Mouse (Mus musculus) intestine, embryonic 15.5 days (tissue): ENCODE measurements around the gene Guk1. TPM values are rescaled to one million over a fixed set of nuclear protein-coding genes. Genes with fewer than 3 reads are reported as not detected.

Source experiments
- ATAC-seq: fragments of 200-750 bp; cut with Nextera tagmentation; 2 replicates; pipeline ENCODE4 v1.8.0; 2017; ENCODE audit warnings: moderate TSS enrichment, moderate library complexity
- H3K27ac ChIP-seq: fragments of 300-500 bp; sonication (generic); 2 replicates; pipeline ENCODE4 v1.5.1; 2015; ENCODE audit warnings: mild to moderate bottlenecking, inconsistent platforms
- H3K27me3 ChIP-seq: fragments of 300-500 bp; sonication (generic); replicated peaks from 2 replicates; pipeline ENCODE4 v1.6.1; 2015; ENCODE audit warnings: inconsistent platforms
- H3K36me3 ChIP-seq: fragments of 300-500 bp; sonication (generic); 2 replicates; pipeline ENCODE4 v1.6.1; 2015; ENCODE audit warnings: inconsistent platforms
- H3K4me1 ChIP-seq: fragments of 300-500 bp; sonication (generic); replicated peaks from 2 replicates; pipeline ENCODE4 v1.6.1; 2015; ENCODE audit warnings: inconsistent platforms
- H3K4me2 ChIP-seq: fragments of 300-500 bp; sonication (generic); replicated peaks from 2 replicates; pipeline ENCODE4 v1.6.1; 2015; ENCODE audit warnings: mild to moderate bottlenecking, inconsistent platforms
- H3K4me3 ChIP-seq: fragments of 300-500 bp; sonication (generic); replicated peaks from 2 replicates; pipeline ENCODE4 v1.5.1; 2015; ENCODE audit warnings: inconsistent platforms
- H3K9ac ChIP-seq: fragments of 300-500 bp; sonication (generic); 2 replicates; pipeline ENCODE4 v1.6.1; 2015; ENCODE audit warnings: inconsistent platforms
- H3K9me3 ChIP-seq: fragments of 300-500 bp; sonication (generic); 2 replicates; pipeline ENCODE4 v1.6.1; 2016; ENCODE audit warnings: inconsistent platforms
- WGBS: fragments of 180-500 bp; shearing (Covaris S2); methylation state at CpG from one replicate; pipeline ENCODE4 v1.1.7; 2015; 5-methylcytosine and 5-hydroxymethylcytosine counted together
- polyA plus RNA-seq: library from polyadenylated mRNA; unstranded; fragments of >200 nt; fragmentation: Nextera tagmentation; extraction: Ambion mirVana; gene quantifications from 2 replicates; pipeline ENCODE4 v1.2.1, GENCODE M21; 2015

The Guk1 gene
- polyA plus RNA-seq, 1 experiment from 2014 or later: 109 TPM

DNA sequence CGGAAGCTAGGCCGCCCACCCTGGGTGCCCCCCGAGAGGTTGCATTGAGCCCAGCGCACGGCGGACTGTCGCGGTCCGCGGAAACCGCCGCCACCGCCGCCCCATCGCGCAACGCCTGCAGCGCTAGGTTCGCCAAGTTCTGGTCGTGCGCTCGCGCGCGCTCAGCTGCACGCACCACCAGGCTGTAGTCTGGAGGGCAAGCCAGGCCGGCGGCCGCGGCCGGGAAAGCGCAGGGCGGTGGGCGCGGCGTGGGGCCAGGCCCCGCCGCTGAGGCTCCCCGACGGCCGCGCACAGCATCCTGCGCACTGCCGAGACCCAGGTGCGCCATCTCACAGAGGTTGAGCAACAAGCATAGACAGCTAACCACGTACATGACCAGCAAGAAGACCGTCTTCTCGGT, 15.5 kb downstream of the Guk1 start:
- H3K36me3 ChIP-seq: no peaks in the 10 kb centered on the region
- no peaks in the 10 kb centered on the region for H3K9me3 ChIP-seq
- peaks cover 6% of the 10 kb centered on the region; the same call in 1 of the 2 replicates for H3K4me1 ChIP-seq
- H3K9ac ChIP-seq: no peak overlapping the region
- no peak for ATAC-seq
- H3K27me3 ChIP-seq: peaks cover 53% of the 10 kb centered on the region
- no peak overlapping the region for H3K27ac ChIP-seq
- WGBS: 2% methylated on average over 48 of the region's 48 CpGs
- H3K4me2 ChIP-seq: peak overlapping the region; percentile 46
- H3K4me3 ChIP-seq: peak overlapping the region; percentile 20

DNA sequence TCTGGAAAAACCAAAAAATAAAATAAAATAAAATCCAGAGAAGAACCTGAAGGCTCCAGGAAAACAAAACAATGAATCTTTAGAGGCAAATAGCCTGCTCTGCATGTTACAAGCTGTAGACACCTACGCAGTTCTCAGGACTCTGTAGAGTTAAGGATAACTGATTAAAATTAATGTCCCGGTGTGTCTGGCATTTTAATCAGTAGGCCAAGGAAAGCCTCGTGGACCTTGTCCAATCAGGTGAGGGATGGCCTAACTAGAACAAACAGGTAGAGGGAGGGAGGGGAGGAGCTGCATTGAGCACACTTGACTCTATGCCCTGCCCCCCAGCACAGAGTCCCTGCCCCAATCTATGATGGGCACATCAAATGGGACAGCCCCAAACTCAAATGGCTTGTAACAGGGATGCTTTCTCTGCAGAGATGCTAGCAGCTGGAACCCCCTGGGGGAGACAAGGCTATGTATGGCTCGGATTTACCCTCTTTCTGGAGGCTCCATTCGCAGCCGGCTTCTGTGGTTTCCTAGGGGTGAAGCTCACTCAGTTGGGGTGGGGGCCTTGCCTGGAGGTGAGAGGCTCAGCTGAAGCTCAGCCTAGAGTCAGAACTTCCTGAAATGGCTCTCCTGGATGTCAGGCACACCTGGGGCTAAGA, 17.7 kb downstream of the Guk1 start:
- Histone ChIP-seq H3K9me3 (no peaks in the 10 kb centered on the region), H3K27me3 (peaks cover 52% of the 10 kb centered on the region), H3K27ac (no peak overlapping the region), H3K4me2 (no peak overlapping the region), H3K36me3 (no peaks in the 10 kb centered on the region), H3K4me1 (peaks cover 6% of the 10 kb centered on the region; the same call in 1 of the 2 replicates), H3K4me3 (no peak overlapping the region), H3K9ac (no peak overlapping the region)
- 56% methylated on average over 6 of the region's 6 CpGs for WGBS
- ATAC-seq: no peak

GRCm38 (mm10) chr11:59170549-59170948, 21.5 kb downstream of the Guk1 start:
- no peaks in the 10 kb centered on the region for H3K4me1 ChIP-seq
- H3K27ac ChIP-seq: no peak overlapping the region
- no peaks in the 10 kb centered on the region for H3K9me3 ChIP-seq
- H3K4me3 ChIP-seq: no peak overlapping the region
- peaks cover 14% of the 10 kb centered on the region for H3K27me3 ChIP-seq
- no peaks in the 10 kb centered on the region for H3K36me3 ChIP-seq
- ATAC-seq: no peak
- H3K4me2 ChIP-seq: no peak overlapping the region
- no peak overlapping the region for H3K9ac ChIP-seq
- 66% methylated on average over 4 of the region's 4 CpGs for WGBS

- 53% methylated on average over 3 of the region's 3 CpGs for WGBS
- Histone ChIP-seq H3K4me2 (no peak overlapping the region), H3K27me3 (peaks cover 6% of the 10 kb centered on the region), H3K9me3 (no peaks in the 10 kb centered on the region), H3K36me3 (no peaks in the 10 kb centered on the region), H3K4me1 (no peaks in the 10 kb centered on the region), H3K27ac (no peak overlapping the region), H3K4me3 (no peak overlapping the region), H3K9ac (no peak overlapping the region)
- no peak for ATAC-seq
These were observed 22.2 kb downstream of the Guk1 start for GRCm38 (mm10) chr11:59169807-59170206.

DNA sequence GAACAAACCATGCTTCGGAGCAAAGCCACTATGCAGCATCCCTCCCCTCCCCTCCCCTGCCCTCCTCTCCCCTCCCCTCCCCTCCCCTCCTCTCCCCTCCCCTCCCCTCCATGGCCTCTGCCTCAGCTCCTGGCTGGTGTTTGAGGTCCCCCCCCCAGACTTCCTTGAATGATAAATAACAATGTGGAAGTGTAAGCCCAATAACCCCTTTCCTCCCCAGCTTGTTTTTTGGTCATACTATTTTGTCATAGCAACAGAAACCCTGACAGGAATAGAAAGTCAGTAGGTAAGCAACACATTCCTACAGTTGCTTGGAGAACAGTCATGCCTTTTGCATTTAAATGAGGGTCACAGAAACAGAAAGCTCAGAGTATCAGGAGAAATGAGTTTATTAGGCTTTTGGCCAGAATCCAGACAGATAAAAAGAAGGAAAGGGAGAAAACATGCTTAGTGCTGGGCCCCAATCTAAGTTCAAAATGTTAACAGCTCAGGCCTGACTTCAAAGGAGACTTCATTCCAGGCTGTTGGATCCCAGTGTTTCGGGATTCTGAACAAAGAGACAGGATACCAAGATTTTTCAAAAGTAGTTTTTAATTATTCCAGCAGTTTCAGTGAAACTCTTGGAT, 26.3 kb downstream of the Guk1 start:
- no peaks in the 10 kb centered on the region for H3K36me3 ChIP-seq
- ATAC-seq: no peak
- H3K4me1 ChIP-seq: peaks cover 12% of the 10 kb centered on the region; the same call in 1 of the 2 replicates
- H3K27me3 ChIP-seq: no peaks in the 10 kb centered on the region
- 66% methylated on average over 2 of the region's 2 CpGs for WGBS
- H3K9ac ChIP-seq: no peak overlapping the region
- H3K27ac ChIP-seq: no peak overlapping the region
- H3K4me2 ChIP-seq: no peak overlapping the region
- H3K9me3 ChIP-seq: no peaks in the 10 kb centered on the region
- no peak overlapping the region for H3K4me3 ChIP-seq

GRCm38 (mm10) chr11:59164384-59164783, 27.6 kb downstream of the Guk1 start:
- Histone ChIP-seq H3K4me3 (no peak overlapping the region), H3K4me1 (peaks cover 12% of the 10 kb centered on the region; the same call in 1 of the 2 replicates), H3K9ac (no peak overlapping the region), H3K36me3 (no peaks in the 10 kb centered on the region), H3K9me3 (no peaks in the 10 kb centered on the region), H3K27ac (no peak overlapping the region), H3K4me2 (peak overlapping the region; percentile 70), H3K27me3 (no peaks in the 10 kb centered on the region)
- no peak for ATAC-seq
- WGBS: 77% methylated on average over 9 of the region's 9 CpGs

- Histone ChIP-seq H3K4me2 (peak within 1 kb of the TSS; percentile 70), H3K9me3 (no peaks in the 10 kb centered on the region), H3K9ac (peak within 1 kb of the TSS; percentile 97), H3K36me3 (no peaks in the 10 kb centered on the region), H3K27ac (peak within 1 kb of the TSS; percentile 99), H3K27me3 (no peaks in the 10 kb centered on the region), H3K4me3 (peak within 1 kb of the TSS; percentile 73), H3K4me1 (peaks cover 12% of the 10 kb centered on the region; the same call in 1 of the 2 replicates)
- peak; percentile 99 for ATAC-seq
- 2% methylated on average over 68 of the region's 68 CpGs for WGBS
These were observed 28.5 kb downstream of the Guk1 start, which contains the start of gene Iba57 for GRCm38 (mm10) chr11:59163255-59164236. TSS of gene Iba57 (minus strand) at chr11:59163739.

DNA sequence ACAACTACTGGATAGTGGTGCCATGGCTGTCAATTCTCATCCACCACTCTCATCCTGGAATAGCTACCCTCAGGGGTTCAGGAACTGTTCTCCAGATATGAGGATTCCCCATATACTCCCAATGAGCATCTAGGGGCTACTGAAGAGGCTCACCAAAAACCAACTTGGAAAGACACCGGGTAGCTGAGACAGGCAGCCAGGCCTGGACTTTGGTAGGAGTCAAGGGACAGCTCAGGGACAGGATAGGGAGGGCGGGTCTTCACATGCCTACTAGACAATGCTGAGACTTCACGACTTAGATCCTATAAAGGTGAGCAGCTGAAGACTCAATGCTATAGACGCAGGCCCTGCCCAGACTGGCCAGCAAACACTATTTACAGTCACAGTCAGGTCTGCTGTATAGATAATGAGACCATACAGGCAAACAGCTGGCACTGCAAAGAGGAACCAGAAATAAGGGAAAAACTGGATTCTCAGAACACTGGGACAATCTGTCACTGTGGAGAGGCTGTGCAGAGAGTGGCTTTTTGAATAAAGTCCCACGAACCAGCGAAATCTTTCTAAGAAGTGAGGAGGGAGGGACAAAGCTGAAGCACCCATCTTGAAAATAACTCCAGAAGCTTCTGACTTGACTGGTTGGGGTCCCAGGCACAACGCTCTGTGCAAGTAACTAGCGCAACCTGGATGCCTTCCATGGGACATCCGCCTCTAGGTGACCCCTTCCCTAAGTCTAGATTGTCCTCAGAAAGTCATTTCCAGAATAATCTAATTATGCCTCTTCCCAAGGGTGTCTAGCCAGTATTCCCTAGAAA, 29.4 kb downstream of the Guk1 start:
- H3K36me3 ChIP-seq: no peaks in the 10 kb centered on the region
- H3K9me3 ChIP-seq: no peaks in the 10 kb centered on the region
- H3K4me2 ChIP-seq: peak overlapping the region; percentile 70
- H3K27ac ChIP-seq: peak overlapping the region; percentile 66
- H3K4me1 ChIP-seq: peaks cover 12% of the 10 kb centered on the region; the same call in 1 of the 2 replicates
- H3K9ac ChIP-seq: peak overlapping the region; percentile 14
- no peaks in the 10 kb centered on the region for H3K27me3 ChIP-seq
- no peak; the same call in 1 of the 2 replicates for ATAC-seq
- 53% methylated on average over 9 of the region's 9 CpGs for WGBS
- peak overlapping the region; percentile 73 for H3K4me3 ChIP-seq

DNA sequence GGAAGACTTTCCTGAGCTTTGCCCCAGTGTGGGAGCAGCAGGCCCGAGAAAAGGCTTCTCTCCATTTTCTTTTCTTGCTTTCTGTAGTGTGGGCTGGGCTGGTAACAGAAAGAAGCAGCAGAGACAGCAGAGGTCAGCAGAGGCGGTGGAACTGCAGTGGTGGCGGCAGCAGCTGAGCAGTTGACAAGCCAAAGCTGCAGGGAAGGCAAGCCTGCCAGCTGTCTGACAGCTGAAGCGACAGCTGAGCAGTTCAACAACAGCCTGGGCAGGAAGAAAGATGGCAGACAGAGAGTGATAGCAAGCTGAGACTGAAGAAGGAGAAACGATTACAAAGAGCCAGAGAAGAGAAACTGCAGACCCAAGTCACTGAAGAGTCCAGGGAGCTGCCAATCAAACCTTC, 30.6 kb downstream of the Guk1 start:
- no peak overlapping the region for H3K9ac ChIP-seq
- H3K27me3 ChIP-seq: no peaks in the 10 kb centered on the region
- H3K9me3 ChIP-seq: no peaks in the 10 kb centered on the region
- H3K36me3 ChIP-seq: no peaks in the 10 kb centered on the region; the same call in 1 of the 2 replicates
- no peak overlapping the region for H3K27ac ChIP-seq
- no peak for ATAC-seq
- no peak overlapping the region for H3K4me3 ChIP-seq
- 67% methylated on average over 5 of the region's 5 CpGs for WGBS
- no peak overlapping the region for H3K4me2 ChIP-seq
- H3K4me1 ChIP-seq: peaks cover 12% of the 10 kb centered on the region; the same call in 1 of the 2 replicates

DNA sequence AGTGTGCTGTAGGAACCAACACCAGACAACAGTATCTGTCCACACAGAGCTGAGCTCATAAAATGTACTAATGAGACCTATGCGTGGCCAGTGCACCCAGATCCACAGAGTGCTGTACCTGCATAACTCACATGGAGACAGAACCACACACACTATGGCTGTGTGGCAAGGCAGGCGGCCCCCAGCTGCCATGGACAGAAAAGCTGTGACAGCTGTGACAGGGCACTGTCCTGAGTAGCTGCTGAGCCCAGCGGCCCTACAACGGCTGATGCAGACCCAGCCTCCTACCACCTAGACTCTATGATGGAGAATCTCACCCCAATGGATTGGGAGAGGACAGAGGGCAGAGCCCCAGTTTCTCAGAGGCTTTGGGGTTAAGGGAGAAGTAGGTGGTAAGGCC, 32.5 kb downstream of the Guk1 start:
- Histone ChIP-seq H3K4me3 (no peak overlapping the region), H3K9me3 (no peaks in the 10 kb centered on the region), H3K27ac (no peak overlapping the region), H3K27me3 (no peaks in the 10 kb centered on the region), H3K4me2 (no peak overlapping the region), H3K4me1 (peaks cover 12% of the 10 kb centered on the region; the same call in 1 of the 2 replicates), H3K9ac (no peak overlapping the region), H3K36me3 (no peaks in the 10 kb centered on the region; the same call in 1 of the 2 replicates)
- no peak for ATAC-seq
- WGBS: 89% methylated on average over 4 of the region's 4 CpGs

DNA sequence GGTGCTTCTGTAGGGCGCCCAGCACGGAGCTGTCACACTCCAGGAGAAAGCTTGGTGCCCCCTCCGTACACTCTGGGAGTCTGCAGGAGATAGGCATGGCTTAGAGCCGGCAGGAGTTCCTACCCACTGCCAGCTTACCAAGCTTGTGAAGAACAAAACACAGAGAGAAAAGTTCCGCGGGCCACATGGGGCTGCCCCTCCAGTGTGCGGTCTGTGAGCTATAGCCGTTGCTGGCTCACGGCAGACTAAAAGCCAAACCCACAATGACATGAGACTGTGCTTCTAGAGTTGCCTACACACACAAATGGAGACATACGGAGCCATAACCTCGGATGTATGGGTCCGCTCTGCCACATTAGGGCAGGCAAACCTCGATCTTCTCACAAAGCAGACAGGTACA, 32.9 kb downstream of the Guk1 start:
- Histone ChIP-seq H3K4me3 (no peak overlapping the region), H3K4me2 (no peak overlapping the region), H3K4me1 (peaks cover 8% of the 10 kb centered on the region; the same call in 1 of the 2 replicates), H3K27me3 (no peaks in the 10 kb centered on the region), H3K27ac (no peak overlapping the region), H3K36me3 (no peaks in the 10 kb centered on the region; the same call in 1 of the 2 replicates), H3K9ac (no peak overlapping the region), H3K9me3 (no peaks in the 10 kb centered on the region)
- ATAC-seq: no peak
- 91% methylated on average over 13 of the region's 13 CpGs for WGBS
